23 mouse cellular contexts compared by ENCODE assay signal in the genomic region with DNA sequence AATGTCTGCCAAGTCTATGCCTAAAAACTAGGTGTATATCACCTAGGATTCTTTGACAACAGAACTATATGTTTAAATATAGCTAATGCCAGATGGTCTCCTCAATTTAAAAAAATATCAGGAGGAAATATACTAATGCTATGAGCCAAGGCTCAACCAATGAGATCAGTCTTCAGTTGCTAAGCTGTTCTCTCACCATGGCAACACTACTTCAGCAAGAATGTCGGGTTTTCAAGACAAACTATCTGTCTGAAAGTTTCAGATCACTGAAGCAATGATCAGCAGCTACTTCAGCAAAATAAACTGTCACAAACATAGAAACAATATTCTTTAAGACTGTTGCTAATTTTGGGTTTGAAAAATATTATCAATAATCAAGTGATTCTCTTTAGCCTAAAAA. TPM values are rescaled to one million over a fixed set of nuclear protein-coding genes. Genes with fewer than 3 reads are reported as not detected.
DNase-seq lines count a peak whose midpoint lies in the region; ATAC-seq and TF ChIP-seq lines count a peak whose summit lies in the region.
"Had no signal": no experiment of that assay in that cellular context is flagged by ENCODE, and none has a peak within 500 bp of the region (broad histone marks: within the 10 kb centered on the region; RNA-seq: fewer than 3 reads in every experiment).

No protein-coding gene starts in this region.

- H3K9ac ChIP-seq in forebrain, embryonic 15.5 days (replicated peaks): no peak overlapping the region
- no peak overlapping the region for H3K9ac ChIP-seq in hindbrain, postnatal 0 days (replicated peaks; ENCODE audit: low read length)
- H3K9ac ChIP-seq: embryonic facial prominence, embryonic 15.5 days; heart, embryonic 13.5 days; hindbrain, embryonic 13.5 days had no signal

- DNase-seq in forebrain, embryonic 10.5 days (ENCODE audit: extremely low spot score, low spot score): no peak
- peak; percentile 47 for DNase-seq in hindbrain, postnatal 0 days (ENCODE audit: low spot score)
- no peak for DNase-seq in hindbrain, embryonic 10.5 days (ENCODE audit: low spot score)
- DNase-seq in brain, adult 2 months (ENCODE audit: low read depth, low spot score): peak; percentile 64
- no peak for DNase-seq in cerebellum, adult 11-12 months
- DNase-seq in spleen, postnatal 14 days (ENCODE audit: low spot score in 2 of 2): no peak
- DNase-seq: adrenal gland, postnatal 14 days; cerebellum, adult 8-10 months; cerebellum, postnatal 14 days; embryo, embryonic 11 days; gastrocnemius, postnatal 14 days; heart, postnatal 36 days; kidney, adult 2 months had no signal

- no peak overlapping the region for H3K27ac ChIP-seq in forebrain, embryonic 15.5 days (replicated peaks)
- no peak overlapping the region for H3K27ac ChIP-seq in forebrain, embryonic 10.5 days
- no peak overlapping the region for H3K27ac ChIP-seq in hindbrain, postnatal 0 days
- no peak overlapping the region for H3K27ac ChIP-seq in hindbrain, embryonic 10.5 days
- H3K27ac ChIP-seq in embryonic fibroblast, embryonic 13.5 days (ENCODE audit: insufficient read depth, low read length): peak overlapping the region; percentile 13; the same call in 1 of the 2 replicates
- H3K27ac ChIP-seq: embryonic facial prominence, embryonic 15.5 days; heart, embryonic 13.5 days; hindbrain, embryonic 13.5 days had no signal

- no peaks in the 10 kb centered on the region for H3K27me3 ChIP-seq in forebrain, embryonic 15.5 days
- H3K27me3 ChIP-seq in forebrain, embryonic 10.5 days (ENCODE audit: poor library complexity, severe bottlenecking): no peaks in the 10 kb centered on the region
- no peaks in the 10 kb centered on the region for H3K27me3 ChIP-seq in hindbrain, postnatal 0 days (ENCODE audit: insufficient read depth, low read length)
- no peaks in the 10 kb centered on the region for H3K27me3 ChIP-seq in hindbrain, embryonic 10.5 days (ENCODE audit: insufficient read depth, poor library complexity, severe bottlenecking)
- H3K27me3 ChIP-seq: CH12.LX; embryonic facial prominence, embryonic 15.5 days; heart, embryonic 13.5 days; hindbrain, embryonic 13.5 days; Patski had no signal

- no peaks in the 10 kb centered on the region for H3K36me3 ChIP-seq in forebrain, embryonic 15.5 days
- H3K36me3 ChIP-seq in forebrain, embryonic 10.5 days (replicated peaks): no peaks in the 10 kb centered on the region
- H3K36me3 ChIP-seq in hindbrain, postnatal 0 days (ENCODE audit: insufficient read depth, low read length): no peaks in the 10 kb centered on the region
- no peaks in the 10 kb centered on the region for H3K36me3 ChIP-seq in hindbrain, embryonic 10.5 days
- H3K36me3 ChIP-seq: embryonic facial prominence, embryonic 15.5 days; heart, embryonic 13.5 days had no signal

- H3K9me3 ChIP-seq in forebrain, embryonic 15.5 days: no peaks in the 10 kb centered on the region
- no peaks in the 10 kb centered on the region; the same call in 1 of the 2 replicates for H3K9me3 ChIP-seq in forebrain, embryonic 10.5 days
- H3K9me3 ChIP-seq in hindbrain, postnatal 0 days (ENCODE audit: low read length): no peaks in the 10 kb centered on the region
- peaks cover 7% of the 10 kb centered on the region; the same call in 1 of the 2 replicates for H3K9me3 ChIP-seq in hindbrain, embryonic 10.5 days
- H3K9me3 ChIP-seq: embryonic facial prominence, embryonic 15.5 days; heart, embryonic 13.5 days; hindbrain, embryonic 13.5 days had no signal

- H3K4me3 ChIP-seq in forebrain, embryonic 15.5 days: no peak overlapping the region
- no peak overlapping the region for H3K4me3 ChIP-seq in forebrain, embryonic 10.5 days
- H3K4me3 ChIP-seq in hindbrain, postnatal 0 days (ENCODE audit: low read length): no peak overlapping the region
- no peak overlapping the region for H3K4me3 ChIP-seq in hindbrain, embryonic 10.5 days
- H3K4me3 ChIP-seq in embryonic fibroblast, embryonic 13.5 days (ENCODE audit: insufficient read depth, low read length): no peak overlapping the region
- H3K4me3 ChIP-seq: embryonic facial prominence, embryonic 15.5 days; heart, embryonic 13.5 days; hindbrain, embryonic 13.5 days had no signal

- no peak overlapping the region for H3K4me2 ChIP-seq in forebrain, embryonic 15.5 days (replicated peaks)
- H3K4me2 ChIP-seq in hindbrain, postnatal 0 days (ENCODE audit: low read depth, low read length): no peak overlapping the region
- H3K4me2 ChIP-seq: embryonic facial prominence, embryonic 15.5 days; heart, embryonic 13.5 days; hindbrain, embryonic 13.5 days had no signal

- TF ChIP-seq POLR2A in embryonic fibroblast, embryonic 13.5 days (IDR thresholded peaks at IDR 0.05; ENCODE audit: low read depth, low read length): no peak

- H3K4me1 ChIP-seq in forebrain, embryonic 15.5 days: peaks cover 6% of the 10 kb centered on the region; the same call in 1 of the 2 replicates
- H3K4me1 ChIP-seq in forebrain, embryonic 10.5 days: peaks cover 4% of the 10 kb centered on the region; the same call in 1 of the 2 replicates
- no peaks in the 10 kb centered on the region for H3K4me1 ChIP-seq in hindbrain, postnatal 0 days (ENCODE audit: insufficient read depth, low read length)
- peaks cover 5% of the 10 kb centered on the region; the same call in 1 of the 2 replicates for H3K4me1 ChIP-seq in hindbrain, embryonic 10.5 days (replicated peaks)
- peaks cover 11% of the 10 kb centered on the region for H3K4me1 ChIP-seq in embryonic fibroblast, embryonic 13.5 days (ENCODE audit: control insufficient read depth, insufficient read depth, low read length)

- no peak for TF ChIP-seq CTCF in hindbrain, postnatal 0 days (IDR thresholded peaks at IDR 0.05; ENCODE audit: low read depth)
- TF ChIP-seq CTCF in embryonic fibroblast, embryonic 13.5 days (IDR thresholded peaks at IDR 0.05; ENCODE audit: borderline replicate concordance, insufficient read depth, low read length): no peak

- WGBS in forebrain, embryonic 15.5 days: 25% methylated on average over 1 of the region's 1 CpGs
- WGBS in forebrain, embryonic 10.5 days: 52% methylated on average over 1 of the region's 1 CpGs
- whole genome bisulfite sequencing in hindbrain, postnatal 0 days: 7% methylated on average over 1 of the region's 1 CpGs
- WGBS in hindbrain, embryonic 10.5 days: 31% methylated on average over 1 of the region's 1 CpGs

- ATAC-seq in forebrain, embryonic 15.5 days (replicated peaks): peak; percentile 69
- ATAC-seq in hindbrain, postnatal 0 days: peak; percentile 65; the same call in 1 of the 2 replicates
- ATAC-seq: activated CD4-positive, CD25-positive, alpha-beta regulatory T cell, adult 4 months; intestine, embryonic 16.5 days; Patski had no signal

RNA-seq across cellular contexts. Expression of a gene that starts 20.9 kb away (rescaled TPM):
- 444 and 498 TPM in 2 replicates for polyA plus RNA-seq in forebrain, embryonic 15.5 days (2015; fragmentation: Nextera tagmentation; extraction: Ambion mirVana)
- polyA plus RNA-seq in forebrain, embryonic 10.5 days (2016; fragmentation: Nextera tagmentation; extraction: Ambion mirVana): 98.7 and 107 TPM in 2 replicates
- 614 and 704 TPM in 2 replicates for total RNA-seq in hindbrain, postnatal 0 days (2014; rRNA removed)
- polyA plus RNA-seq in hindbrain, postnatal 0 days (2015; fragmentation: Nextera tagmentation; extraction: Ambion mirVana): 1,088 and 1,129 TPM in 2 replicates
- 91.0 and 160 TPM in 2 replicates for polyA plus RNA-seq in hindbrain, embryonic 10.5 days (2016; fragmentation: Nextera tagmentation; extraction: Ambion mirVana)
- 511 and 923 TPM in 2 replicates for polyA plus RNA-seq in embryonic fibroblast, embryonic 13.5 days (2011; ENCODE audit: insufficient read length, low read depth, missing spikeins)
- total RNA-seq: common myeloid progenitor, adult 5-6 weeks had no signal

Comparison
In these comparisons a context has a peak if more than half of its experiments do, and no peak if none do; other contexts are left out.
1. DNase-seq: peak in hindbrain, postnatal 0 days (single experiment) and brain, adult 2 months (single experiment); none in forebrain, embryonic 10.5 days (single experiment), hindbrain, embryonic 10.5 days (single experiment), cerebellum, adult 11-12 months (single experiment) and spleen, postnatal 14 days (0 of 2).